Mouse (Mus musculus): ENCODE results near the gene Ifi27.

Ifi27 gene

DNA sequence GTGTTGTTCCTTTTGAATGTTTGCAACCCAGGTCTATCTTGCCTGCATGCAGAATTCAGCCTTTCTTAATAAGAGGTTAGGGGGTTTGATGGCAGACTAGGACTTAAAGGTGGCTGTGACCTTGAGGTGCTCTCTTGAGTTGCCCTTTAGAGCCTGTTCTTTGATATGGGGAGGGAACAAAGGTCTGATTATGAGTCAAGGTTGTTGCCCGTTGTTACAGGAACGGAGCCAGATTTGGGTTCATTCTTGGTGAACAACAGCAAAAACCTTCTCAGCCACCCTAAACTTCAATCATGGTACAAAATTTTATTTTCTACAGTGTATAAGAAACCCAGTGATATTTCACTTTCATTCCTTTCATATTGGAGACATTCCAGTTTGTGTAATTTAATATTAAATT is 581 bp upstream of the Ifi27 start:
- no peak for TF ChIP-seq GATA4 (IDR thresholded peaks at IDR 0.05; ENCODE audit: insufficient replicate concordance, low read length)

- no peak for TF ChIP-seq GATA4 (IDR thresholded peaks at IDR 0.05; ENCODE audit: insufficient replicate concordance, low read length)
These were observed 850 bp downstream of the Ifi27 start for GRCm38 (mm10) chr12:103434861-103435260.

DNA sequence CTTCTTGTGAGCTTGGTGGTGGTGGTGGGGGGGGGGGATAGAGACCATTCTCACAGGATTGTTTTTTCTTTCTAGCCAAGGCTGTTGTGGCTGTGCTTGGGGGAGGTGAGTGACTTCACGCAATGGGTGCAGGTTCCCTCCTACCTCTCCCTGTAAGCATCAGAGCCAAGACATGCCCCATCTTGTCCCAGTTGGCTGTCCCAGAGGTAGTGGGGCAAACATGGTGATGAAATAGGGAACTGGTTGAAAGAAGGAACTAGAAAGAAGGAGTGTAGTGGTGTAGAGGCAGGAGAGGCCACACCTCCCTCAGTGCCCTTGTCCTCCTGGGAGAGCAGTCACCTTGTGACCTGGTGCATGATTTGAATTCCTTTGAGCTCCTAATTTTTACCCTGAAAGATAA is 3.6 kb downstream of the Ifi27 start:
- no peak for TF ChIP-seq GATA4 (IDR thresholded peaks at IDR 0.05; ENCODE audit: insufficient replicate concordance, low read length)

DNA sequence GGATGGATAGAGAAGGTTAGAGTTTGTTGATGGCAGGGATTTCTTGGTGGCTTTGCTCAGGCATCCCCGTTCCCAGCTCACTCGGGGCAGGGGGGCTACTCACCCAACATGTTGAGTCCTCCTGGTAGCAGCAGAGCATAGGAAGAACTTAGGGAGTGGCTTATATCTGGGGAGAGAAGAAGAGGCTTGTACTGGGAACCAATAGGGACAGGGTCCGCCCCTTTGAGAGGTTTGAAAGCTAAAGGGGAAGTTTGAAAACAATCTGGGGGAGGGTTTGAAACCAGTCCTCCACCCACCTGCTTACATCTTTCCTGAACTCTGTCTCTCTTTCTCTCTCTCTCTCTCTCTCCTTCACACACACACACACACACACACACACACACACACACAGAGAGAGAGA is 9.5 kb downstream of the Ifi27 start, which contains the start of gene Ifi27l2a:
Ifi27l2a (minus strand) TSS at position 157 of the 400 bp plus-strand sequence.
- no peak for TF ChIP-seq GATA4 (IDR thresholded peaks at IDR 0.05; ENCODE audit: insufficient replicate concordance, low read length)

- no peak for TF ChIP-seq GATA4 (IDR thresholded peaks at IDR 0.05; ENCODE audit: insufficient replicate concordance, low read length)
These were observed 11.0 kb downstream of the Ifi27 start for GRCm38 (mm10) chr12:103445060-103445459.

DNA sequence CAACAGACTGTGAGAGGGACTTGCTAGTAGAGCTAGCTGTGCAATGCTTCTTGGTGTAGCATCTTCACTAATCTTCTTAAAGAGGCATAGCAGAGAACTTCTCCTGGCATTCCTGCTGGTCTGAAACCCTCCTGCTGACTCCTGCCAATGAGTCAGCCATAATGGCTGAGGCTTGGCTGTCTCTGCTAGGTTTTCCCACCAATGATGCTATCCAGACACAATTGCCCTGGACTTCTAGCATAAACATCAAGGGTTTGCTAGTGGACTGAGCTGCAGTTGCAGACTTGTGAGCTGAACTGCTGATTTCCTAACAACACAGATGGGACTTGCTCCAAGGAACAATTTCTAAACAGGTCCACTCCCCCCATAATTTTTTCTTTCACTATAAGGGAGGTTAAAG is 19.4 kb downstream of the Ifi27 start:
- no peak for TF ChIP-seq GATA4 (IDR thresholded peaks at IDR 0.05; ENCODE audit: insufficient replicate concordance, low read length)

DNA sequence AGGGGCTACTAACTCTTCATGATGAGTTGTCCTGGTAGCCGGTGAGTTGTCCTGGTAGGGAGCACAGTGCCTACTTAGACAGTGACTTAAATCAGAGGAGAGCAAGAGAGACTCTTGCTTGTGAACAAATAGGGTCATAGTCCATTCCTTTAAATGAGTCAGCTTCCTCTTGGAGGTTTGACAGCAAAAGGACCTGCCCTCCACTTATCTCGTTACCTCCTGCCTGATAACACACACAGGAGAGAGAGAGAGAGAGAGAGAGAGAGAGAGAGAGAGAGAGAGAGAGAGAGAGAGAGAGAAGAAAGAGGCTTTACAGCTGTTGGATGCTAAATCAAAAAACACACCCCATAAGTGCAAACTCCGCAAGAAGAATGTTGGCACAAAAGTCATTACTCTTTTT is 23.1 kb downstream of the Ifi27 start, which contains the start of gene Ifi27l2b:
Ifi27l2b (minus strand) TSS at position 84 of the 400 bp plus-strand sequence.
- peak; percentile 50; the same call in 1 of the 2 replicates for TF ChIP-seq GATA4 (IDR thresholded peaks at IDR 0.05; ENCODE audit: insufficient replicate concordance, low read length)

GRCm38 (mm10) chr12:103474481-103474880 is 40.5 kb downstream of the Ifi27 start:
- no peak for TF ChIP-seq GATA4 (IDR thresholded peaks at IDR 0.05; ENCODE audit: insufficient replicate concordance, low read length)

DNA sequence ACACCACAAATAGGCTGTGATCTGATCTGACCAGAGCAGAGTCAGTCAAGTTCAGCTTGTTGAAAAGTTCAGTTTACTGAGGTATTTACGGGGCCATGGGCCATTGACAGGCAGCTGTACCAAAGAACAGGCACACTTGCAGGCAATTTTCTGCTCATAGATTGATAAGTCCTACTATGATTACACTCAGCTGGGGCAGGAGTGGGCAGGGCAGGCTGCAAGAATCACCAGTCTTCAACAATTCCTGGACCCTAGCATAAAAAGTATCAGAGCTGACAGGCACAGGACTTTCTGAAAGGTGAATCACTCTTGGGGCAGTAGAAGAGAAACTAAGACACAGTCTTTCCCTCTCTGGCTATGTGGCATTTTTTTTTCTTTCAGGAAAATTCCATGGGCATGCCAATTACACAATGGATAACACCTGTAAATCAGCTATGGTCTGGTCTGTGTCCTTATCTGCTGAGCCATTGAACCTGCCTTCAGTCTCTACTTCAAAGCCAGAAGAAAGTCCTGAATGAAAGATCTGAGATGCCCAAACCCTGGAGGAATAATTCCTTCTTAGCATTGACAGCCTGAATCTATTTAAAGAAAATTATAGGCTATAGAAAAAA is 42.9 kb downstream of the Ifi27 start:
- no peak for TF ChIP-seq GATA4 (IDR thresholded peaks at IDR 0.05; ENCODE audit: insufficient replicate concordance, low read length)

DNA sequence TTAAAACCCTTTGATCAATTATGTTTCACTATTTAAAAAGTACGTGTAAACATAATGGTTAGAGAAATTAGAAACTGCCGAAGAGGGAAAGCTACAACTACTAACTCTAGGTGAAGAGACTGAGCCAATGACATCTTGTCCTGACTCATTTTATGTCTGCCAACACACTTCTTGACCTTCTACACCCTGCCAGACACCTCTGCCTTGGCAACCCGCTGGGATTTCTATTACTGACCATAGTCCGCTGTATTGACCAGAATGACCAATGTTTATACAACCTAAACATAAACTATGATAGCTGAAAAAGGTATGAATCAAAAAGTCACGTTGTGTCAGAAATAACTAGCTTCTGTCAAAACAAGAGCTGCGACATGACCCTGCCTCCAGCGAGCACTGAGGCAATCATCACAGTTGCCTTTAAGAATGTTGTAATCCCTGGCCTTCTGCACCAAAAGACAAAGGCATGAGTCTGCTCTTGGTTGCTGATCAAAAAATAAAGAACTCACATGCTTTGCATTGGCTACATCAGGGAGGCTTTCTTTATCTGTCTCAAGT is 43.5 kb downstream of the Ifi27 start:
- no peak for TF ChIP-seq GATA4 (IDR thresholded peaks at IDR 0.05; ENCODE audit: insufficient replicate concordance, low read length)

GRCm38 (mm10) chr12:103481671-103482070 is 47.7 kb downstream of the Ifi27 start:
- no peak for TF ChIP-seq GATA4 (IDR thresholded peaks at IDR 0.05; ENCODE audit: insufficient replicate concordance, low read length)

DNA sequence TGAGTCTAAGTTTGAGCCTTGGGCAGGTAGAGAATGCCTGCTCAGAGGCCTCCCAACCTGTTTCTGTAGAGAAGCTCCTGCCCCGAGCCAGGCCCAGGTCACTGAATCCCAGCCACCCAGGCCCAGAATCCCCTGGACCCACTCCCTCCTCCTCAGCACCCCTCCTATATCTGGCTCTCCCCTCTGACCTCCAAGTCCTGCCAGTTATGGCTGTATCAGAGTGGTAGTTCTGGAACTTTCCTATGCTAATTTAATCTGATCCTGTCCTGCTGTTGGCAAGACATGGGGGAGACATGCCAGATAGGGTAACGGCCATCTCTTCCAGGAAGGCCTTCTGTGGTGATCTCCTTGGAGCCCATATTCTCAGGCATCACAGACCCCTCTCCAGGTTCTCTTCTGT is 48.8 kb downstream of the Ifi27 start:
- TF ChIP-seq GATA4 (IDR thresholded peaks at IDR 0.05; ENCODE audit: insufficient replicate concordance, low read length), result no peak

DNA sequence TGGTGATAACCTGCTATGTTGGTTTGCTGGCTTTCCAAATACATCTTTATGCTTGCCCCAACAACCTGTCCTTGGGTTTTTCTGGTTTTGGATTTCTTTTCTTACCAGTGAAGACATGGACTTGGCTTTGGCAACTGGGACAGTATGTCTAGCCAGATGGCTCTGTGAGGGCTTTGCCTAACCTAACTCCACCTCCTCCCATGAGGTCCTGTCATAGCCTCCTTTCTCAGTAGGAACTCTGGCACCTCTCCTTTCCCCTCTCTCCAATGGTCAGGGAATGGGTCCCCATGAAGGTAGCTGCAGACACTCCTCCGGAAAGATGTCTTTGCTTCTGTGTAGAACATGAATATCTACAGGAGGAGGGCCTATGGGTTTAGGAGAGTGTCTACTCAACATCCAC is 52.7 kb downstream of the Ifi27 start:
- TF ChIP-seq GATA4 (IDR thresholded peaks at IDR 0.05; ENCODE audit: insufficient replicate concordance, low read length), result no peak

- TF ChIP-seq GATA4 (IDR thresholded peaks at IDR 0.05; ENCODE audit: insufficient replicate concordance, low read length), result peak; percentile 20; the same call in 1 of the 2 replicates
These were observed 53.3 kb downstream of the Ifi27 start for GRCm38 (mm10) chr12:103487276-103487675.

DNA sequence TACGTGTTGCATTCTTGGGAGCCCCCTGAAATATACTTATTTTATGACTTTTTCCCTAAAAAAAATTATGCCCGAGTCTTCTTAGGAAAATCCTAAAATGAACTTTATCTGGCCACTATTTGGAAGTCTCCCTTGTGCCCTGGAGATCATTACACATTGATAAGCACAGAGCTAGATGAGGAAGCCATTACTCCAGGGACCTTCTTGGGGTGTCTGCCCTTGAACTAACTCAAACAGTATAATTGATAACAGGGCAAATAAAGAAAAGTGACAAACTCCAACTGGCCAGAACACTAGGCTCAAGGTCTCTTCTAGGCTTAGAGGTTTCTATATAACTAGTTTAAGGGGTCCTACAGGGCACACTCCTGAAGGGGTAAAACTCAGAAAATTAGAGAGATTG is 53.7 kb downstream of the Ifi27 start:
- no peak for TF ChIP-seq GATA4 (IDR thresholded peaks at IDR 0.05; ENCODE audit: insufficient replicate concordance, low read length)

Measured in liver, adult (tissue).